Mouse (Mus musculus) MEL (cell line): ENCODE measurements around the gene Ugt8a.

Source experiments
- CHD2 ChIP-seq: IDR thresholded peaks from 2 replicates; pipeline ENCODE4 v1.6.1; 2011; ENCODE audit warnings: low read length, improper control_type of control experiment
- CTCF ChIP-seq, 3 experiments: IDR thresholded peaks in 2 of 3; conservative IDR thresholded peaks in 1 of 3; 2 replicates each; pipeline ENCODE4 v1.5.1; 2011 to 2012; ENCODE audit warnings: low read length in 3 of 3, low read depth in 2 of 3, mild to moderate bottlenecking in 2 of 3, improper control_type of control experiment in 1 of 3, inconsistent platforms in 1 of 3, mixed read lengths in 1 of 3, moderate library complexity in 1 of 3; ENCODE audit not compliant: control insufficient read depth in 1 of 3, insufficient read depth in 1 of 3, poor library complexity in 1 of 3, severe bottlenecking in 1 of 3
- EP300 ChIP-seq, 2 experiments: IDR thresholded peaks; 2 replicates each; pipeline ENCODE4 v1.6.1; 2011; ENCODE audit warnings: improper control_type of control experiment in 2 of 2, low read length in 2 of 2, low read depth in 1 of 2, mild to moderate bottlenecking in 1 of 2
- MAFK ChIP-seq: IDR thresholded peaks from 2 replicates; pipeline ENCODE4 v1.6.1; 2011; ENCODE audit warnings: low read depth, mild to moderate bottlenecking, low read length, improper control_type of control experiment, borderline replicate concordance
- MAX ChIP-seq: IDR thresholded peaks from 2 replicates; pipeline ENCODE4 v1.6.1; 2011; ENCODE audit warnings: low read length, improper control_type of control experiment
- MEF2A ChIP-seq: IDR thresholded peaks from 2 replicates; pipeline ENCODE4 v1.6.1; 2014; ENCODE audit warnings: low read depth, mild to moderate bottlenecking, inconsistent platforms, low read length, improper control_type of control experiment; ENCODE audit not compliant: poor library complexity, insufficient replicate concordance, severe bottlenecking; ENCODE audit errors: extremely low read depth
- MXI1 ChIP-seq: IDR thresholded peaks from 2 replicates; pipeline ENCODE4 v1.6.1; 2011; ENCODE audit warnings: mild to moderate bottlenecking, low read depth, low read length, improper control_type of control experiment
- NRF1 ChIP-seq: IDR thresholded peaks from 2 replicates; pipeline ENCODE4 v1.6.1; 2014; ENCODE audit warnings: low read depth, mild to moderate bottlenecking, inconsistent platforms, low read length, improper control_type of control experiment, moderate library complexity; ENCODE audit not compliant: poor library complexity, insufficient read depth, severe bottlenecking
- POLR2A ChIP-seq, 2 experiments: IDR thresholded peaks; 2 replicates each; pipeline ENCODE4 v1.6.1; 2011 to 2012; ENCODE audit warnings: low read length in 2 of 2, mild to moderate bottlenecking in 2 of 2, control low read depth in 1 of 2, improper control_type of control experiment in 1 of 2, low read depth in 1 of 2, moderate library complexity in 1 of 2; ENCODE audit not compliant: control insufficient read depth in 1 of 2, insufficient read depth in 1 of 2, poor library complexity in 1 of 2
- TBP ChIP-seq: IDR thresholded peaks from 2 replicates; pipeline ENCODE4 v1.8.0; 2011; ENCODE audit warnings: low read depth, low read length, improper control_type of control experiment
- USF1 ChIP-seq: IDR thresholded peaks from 2 replicates; pipeline ENCODE4 v1.6.1; 2014; ENCODE audit warnings: low read depth, mild to moderate bottlenecking, inconsistent platforms, low read length, improper control_type of control experiment, moderate library complexity

DNA sequence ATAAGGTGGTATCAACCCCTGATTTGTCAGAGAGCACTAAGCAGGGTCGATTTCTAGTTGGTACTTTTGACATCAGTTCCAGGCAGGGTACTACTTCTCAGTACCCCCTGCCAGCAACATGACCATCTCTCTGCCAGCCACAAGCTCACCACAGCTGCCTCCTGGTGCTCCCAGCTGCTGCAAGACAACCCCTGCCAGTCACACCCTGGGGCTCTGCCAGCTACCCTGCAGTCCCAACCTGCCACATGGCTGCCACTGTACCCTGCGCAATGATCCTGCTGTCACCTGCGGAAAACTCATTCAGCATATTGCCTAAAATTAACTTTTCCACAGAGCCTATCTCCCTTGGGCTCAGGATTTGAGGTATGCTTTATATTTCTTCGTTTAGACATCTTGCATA lies 111.2 kb downstream of the Ugt8a start:
- TF ChIP-seq MEF2A = no peak
- TF ChIP-seq NRF1 = no peak
- TF ChIP-seq CTCF (IDR thresholded peaks at IDR 0.05 in 2 of 3, conservative IDR thresholded peaks at IDR 0.05 in 1 of 3; ENCODE audit: control insufficient read depth in 1 of 3, insufficient read depth in 1 of 3, low read depth in 2 of 3, low read length in 3 of 3, poor library complexity in 1 of 3, severe bottlenecking in 1 of 3) = no peak
- TF ChIP-seq MXI1 = no peak
- TF ChIP-seq MAFK = no peak
- no peak for TF ChIP-seq USF1
- TF ChIP-seq TBP = no peak
- no peak for TF ChIP-seq MAX
- TF ChIP-seq POLR2A (IDR thresholded peaks at IDR 0.05; ENCODE audit: control insufficient read depth in 1 of 2, insufficient read depth in 1 of 2, low read depth in 1 of 2, low read length in 2 of 2, poor library complexity in 1 of 2) = no peak
- no peak for TF ChIP-seq EP300 (IDR thresholded peaks at IDR 0.05; ENCODE audit: low read depth in 1 of 2, low read length in 2 of 2)
- TF ChIP-seq CHD2 = no peak
